Mouse (Mus musculus): Measurements from ENCODE around the gene Mrpl21. TPM values are rescaled to one million over a fixed set of nuclear protein-coding genes. Genes with fewer than 3 reads are reported as not detected.

The Mrpl21 gene
- polyA plus RNA-seq, 1 experiment, result 22.6 TPM

DNA sequence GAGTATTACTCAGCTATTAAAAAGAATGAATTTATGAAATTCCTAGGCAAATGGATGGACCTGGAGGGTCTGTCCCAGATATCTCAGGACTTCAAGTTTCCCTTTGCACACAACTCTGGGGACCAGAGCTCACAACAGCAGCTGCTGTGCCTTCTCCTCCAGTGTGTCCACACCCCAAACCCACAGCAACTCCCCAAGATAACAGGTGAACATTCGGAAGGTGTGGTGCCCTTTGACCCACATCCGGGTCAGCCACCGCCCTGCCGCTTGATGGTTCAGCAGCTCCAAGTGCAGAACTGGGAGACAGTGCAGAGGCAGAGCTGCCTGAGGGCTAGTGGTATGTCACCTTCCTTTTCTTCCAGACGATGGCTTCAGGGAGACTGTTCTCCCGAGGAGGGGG, 12.5 kb downstream of the Mrpl21 start:
- no peak for TF ChIP-seq POLR2A (IDR thresholded peaks at IDR 0.05; ENCODE audit: low read depth, low read length)
- no peak for TF ChIP-seq CTCF (IDR thresholded peaks at IDR 0.05; ENCODE audit: extremely low read depth, insufficient read depth, insufficient read length, insufficient replicate concordance)

DNA sequence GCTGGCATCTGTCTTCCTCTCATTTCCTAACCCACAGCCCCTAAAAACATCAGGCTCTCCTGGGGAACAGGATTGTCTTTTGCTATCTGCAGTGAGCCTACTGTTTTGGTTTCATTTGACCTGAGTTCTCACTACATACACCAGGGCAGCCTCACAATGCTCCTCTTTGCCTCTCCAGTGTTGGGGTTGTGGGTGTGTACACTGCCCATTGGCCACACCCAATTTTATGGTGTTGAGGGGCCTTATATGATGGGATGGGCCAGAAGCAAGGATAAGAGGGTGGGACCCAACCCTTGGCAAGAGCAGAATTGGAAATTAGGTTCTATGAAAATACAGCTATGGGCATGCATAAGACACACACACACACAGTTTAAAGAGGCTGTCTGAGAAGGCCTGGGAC, 14.3 kb downstream of the Mrpl21 start:
- H3K4me3 ChIP-seq (ENCODE audit: extremely low read depth, insufficient read depth, insufficient read length), result no peak overlapping the region
- H3K27me3 ChIP-seq (ENCODE audit: control insufficient read depth, insufficient read depth, low read length), result no peaks in the 10 kb centered on the region
- H3K36me3 ChIP-seq (ENCODE audit: control insufficient read depth, insufficient read depth, low read length), result no peaks in the 10 kb centered on the region
- DNase-seq (ENCODE audit: low read depth in 1 of 2, low spot score in 2 of 2), result no peak
- no peaks in the 10 kb centered on the region for H3K4me1 ChIP-seq (ENCODE audit: control insufficient read depth, insufficient read depth, insufficient read length)
- H3K27ac ChIP-seq (ENCODE audit: insufficient read depth, low read length), result no peak overlapping the region
- TF ChIP-seq POLR2A (IDR thresholded peaks at IDR 0.05; ENCODE audit: low read depth, low read length), result no peak
- TF ChIP-seq CTCF (IDR thresholded peaks at IDR 0.05; ENCODE audit: extremely low read depth, insufficient read depth, insufficient read length, insufficient replicate concordance), result no peak

More for the DNA sequence above, 12.5 kb downstream of the Mrpl21 start:
- H3K4me1 ChIP-seq (ENCODE audit: control insufficient read depth, insufficient read depth, insufficient read length), result no peaks in the 10 kb centered on the region
- peaks cover 4% of the 10 kb centered on the region; the same call in 1 of the 2 replicates for H3K36me3 ChIP-seq (ENCODE audit: control insufficient read depth, insufficient read depth, low read length)
- no peak overlapping the region for H3K4me3 ChIP-seq (ENCODE audit: extremely low read depth, insufficient read depth, insufficient read length)
- WGBS, result 90% methylated on average over 6 of the region's 6 CpGs
- DNase-seq (ENCODE audit: low read depth in 1 of 2, low spot score in 2 of 2), result no peak
- H3K27ac ChIP-seq (ENCODE audit: insufficient read depth, low read length), result no peak overlapping the region
- no peaks in the 10 kb centered on the region for H3K27me3 ChIP-seq (ENCODE audit: control insufficient read depth, insufficient read depth, low read length)

GRCm38 (mm10) chr19:3297775-3298174, 15.1 kb downstream of the Mrpl21 start:
- DNase-seq (ENCODE audit: low read depth in 1 of 2, low spot score in 2 of 2), result no peak
- no peaks in the 10 kb centered on the region for H3K36me3 ChIP-seq (ENCODE audit: control insufficient read depth, insufficient read depth, low read length)
- no peak overlapping the region for H3K27ac ChIP-seq (ENCODE audit: insufficient read depth, low read length)
- 87% methylated on average over 7 of the region's 7 CpGs for WGBS
- H3K4me1 ChIP-seq (ENCODE audit: control insufficient read depth, insufficient read depth, insufficient read length), result no peaks in the 10 kb centered on the region
- H3K4me3 ChIP-seq (ENCODE audit: extremely low read depth, insufficient read depth, insufficient read length), result no peak overlapping the region
- TF ChIP-seq POLR2A (IDR thresholded peaks at IDR 0.05; ENCODE audit: low read depth, low read length) (no peak), CTCF (IDR thresholded peaks at IDR 0.05; ENCODE audit: extremely low read depth, insufficient read depth, insufficient read length, insufficient replicate concordance) (no peak)
- no peaks in the 10 kb centered on the region for H3K27me3 ChIP-seq (ENCODE audit: control insufficient read depth, insufficient read depth, low read length)

DNA sequence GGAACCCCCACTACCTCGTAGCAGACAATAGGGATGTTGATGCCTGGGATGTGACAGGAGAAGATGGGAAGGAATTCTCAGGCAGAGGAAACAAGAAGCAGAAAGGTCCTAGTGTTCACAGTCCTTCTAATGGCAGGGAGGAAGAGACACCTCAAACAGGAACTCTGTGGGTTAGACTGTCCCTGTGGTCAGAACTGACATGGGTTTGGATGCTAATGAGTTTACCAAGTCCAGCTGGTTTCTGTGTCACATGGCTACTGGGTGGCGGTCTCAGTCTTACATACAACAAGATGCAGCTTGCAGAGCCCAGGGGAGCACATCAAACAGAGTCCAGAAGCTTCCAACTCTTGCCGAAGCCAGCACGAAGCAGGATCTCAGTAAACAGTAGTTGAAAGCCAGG, 21.3 kb downstream of the Mrpl21 start:
- Histone ChIP-seq H3K4me3 (ENCODE audit: extremely low read depth, insufficient read depth, insufficient read length) (no peak overlapping the region), H3K27me3 (ENCODE audit: control insufficient read depth, insufficient read depth, low read length) (no peaks in the 10 kb centered on the region), H3K36me3 (ENCODE audit: control insufficient read depth, insufficient read depth, low read length) (no peaks in the 10 kb centered on the region), H3K4me1 (ENCODE audit: control insufficient read depth, insufficient read depth, insufficient read length) (no peaks in the 10 kb centered on the region), H3K27ac (ENCODE audit: insufficient read depth, low read length) (no peak overlapping the region)
- TF ChIP-seq POLR2A (IDR thresholded peaks at IDR 0.05; ENCODE audit: low read depth, low read length) (no peak), CTCF (IDR thresholded peaks at IDR 0.05; ENCODE audit: extremely low read depth, insufficient read depth, insufficient read length, insufficient replicate concordance) (no peak)
- 56% methylated on average over 4 of the region's 4 CpGs for WGBS
- no peak for DNase-seq (ENCODE audit: low read depth in 1 of 2, low spot score in 2 of 2)

GRCm38 (mm10) chr19:3307175-3307949, 24.7 kb downstream of the Mrpl21 start:
- no peak overlapping the region for H3K27ac ChIP-seq (ENCODE audit: insufficient read depth, low read length)
- no peak for DNase-seq (ENCODE audit: low read depth in 1 of 2, low spot score in 2 of 2)
- 86% methylated on average over 16 of the region's 16 CpGs for WGBS

GRCm38 (mm10) chr19:3319341-3319740, 36.6 kb downstream of the Mrpl21 start:
- H3K4me3 ChIP-seq (ENCODE audit: extremely low read depth, insufficient read depth, insufficient read length), result no peak overlapping the region
- no peak for DNase-seq (ENCODE audit: low read depth in 1 of 2, low spot score in 2 of 2)
- H3K27me3 ChIP-seq (ENCODE audit: control insufficient read depth, insufficient read depth, low read length), result no peaks in the 10 kb centered on the region
- TF ChIP-seq POLR2A (IDR thresholded peaks at IDR 0.05; ENCODE audit: low read depth, low read length), result no peak
- no peak for TF ChIP-seq CTCF (IDR thresholded peaks at IDR 0.05; ENCODE audit: extremely low read depth, insufficient read depth, insufficient read length, insufficient replicate concordance)
- no peaks in the 10 kb centered on the region for H3K36me3 ChIP-seq (ENCODE audit: control insufficient read depth, insufficient read depth, low read length)
- H3K4me1 ChIP-seq (ENCODE audit: control insufficient read depth, insufficient read depth, insufficient read length), result peaks cover 6% of the 10 kb centered on the region; the same call in 1 of the 2 replicates
- 94% methylated on average over 2 of the region's 2 CpGs for WGBS
- no peak overlapping the region for H3K27ac ChIP-seq (ENCODE audit: insufficient read depth, low read length)

More at GRCm38 (mm10) chr19:3307175-3307949, 24.7 kb downstream of the Mrpl21 start:
- Histone ChIP-seq H3K4me1 (ENCODE audit: control insufficient read depth, insufficient read depth, insufficient read length) (0 out of 2 replicates have a peak, but pooled peaks cover 3% of the 10 kb centered on the region), H3K36me3 (ENCODE audit: control insufficient read depth, insufficient read depth, low read length) (no peaks in the 10 kb centered on the region), H3K4me3 (ENCODE audit: extremely low read depth, insufficient read depth, insufficient read length) (no peak overlapping the region), H3K27me3 (ENCODE audit: control insufficient read depth, insufficient read depth, low read length) (no peaks in the 10 kb centered on the region)
- no peak for TF ChIP-seq CTCF (IDR thresholded peaks at IDR 0.05; ENCODE audit: extremely low read depth, insufficient read depth, insufficient read length, insufficient replicate concordance)
- no peak for TF ChIP-seq POLR2A (IDR thresholded peaks at IDR 0.05; ENCODE audit: low read depth, low read length)

- no peak overlapping the region for H3K4me3 ChIP-seq (ENCODE audit: extremely low read depth, insufficient read depth, insufficient read length)
- peaks cover 6% of the 10 kb centered on the region; the same call in 1 of the 2 replicates for H3K4me1 ChIP-seq (ENCODE audit: control insufficient read depth, insufficient read depth, insufficient read length)
- no peak overlapping the region for H3K27ac ChIP-seq (ENCODE audit: insufficient read depth, low read length)
- no peak for TF ChIP-seq CTCF (IDR thresholded peaks at IDR 0.05; ENCODE audit: extremely low read depth, insufficient read depth, insufficient read length, insufficient replicate concordance)
- no peak for TF ChIP-seq POLR2A (IDR thresholded peaks at IDR 0.05; ENCODE audit: low read depth, low read length)
- H3K36me3 ChIP-seq (ENCODE audit: control insufficient read depth, insufficient read depth, low read length), result no peaks in the 10 kb centered on the region
- H3K27me3 ChIP-seq (ENCODE audit: control insufficient read depth, insufficient read depth, low read length), result no peaks in the 10 kb centered on the region
- no peak for DNase-seq (ENCODE audit: low read depth in 1 of 2, low spot score in 2 of 2)
- WGBS, result 88% methylated on average over 7 of the region's 7 CpGs
Measured at GRCm38 (mm10) chr19:3320086-3320485, 37.4 kb downstream of the Mrpl21 start.

Data from spleen, adult 2 months (tissue).